ENCODE assay signal across 13 mouse cellular contexts in the genomic region with DNA sequence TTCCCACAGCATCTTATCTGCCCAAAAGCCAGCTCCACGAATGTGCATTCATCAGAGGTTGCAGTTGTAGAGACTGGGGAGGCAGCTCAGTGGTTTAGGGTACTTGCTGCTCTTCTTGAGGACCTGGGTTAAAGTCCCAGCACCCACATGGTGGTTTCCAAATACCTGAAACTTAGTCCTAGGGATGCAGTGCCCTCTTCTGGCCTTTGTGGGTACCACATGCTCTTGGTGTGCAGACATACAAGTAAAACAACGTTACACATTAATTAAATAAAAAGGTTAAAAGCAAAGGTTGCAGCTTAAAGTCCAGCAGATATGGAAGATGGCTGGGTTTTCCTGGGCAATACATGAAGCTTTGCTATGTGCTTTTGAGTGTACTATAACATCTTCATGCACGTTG. TPM values are rescaled to one million over a fixed set of nuclear protein-coding genes. Genes with fewer than 3 reads are reported as not detected.
DNase-seq lines count a peak whose midpoint lies in the region; ATAC-seq and TF ChIP-seq lines count a peak whose summit lies in the region.
"Had no signal": no experiment of that assay in that cellular context is flagged by ENCODE, and none has a peak within 500 bp of the region (broad histone marks: within the 10 kb centered on the region; RNA-seq: fewer than 3 reads in every experiment).

No protein-coding gene starts in this region.

- TF ChIP-seq CTCF in heart, adult 2 months (IDR thresholded peaks at IDR 0.05), result peak; percentile 47
- TF ChIP-seq CTCF in lung, embryonic 14.5 days (IDR thresholded peaks at IDR 0.05; ENCODE audit: low read depth), result peak; percentile 28; the same call in 1 of the 2 replicates
- TF ChIP-seq CTCF in E14TG2a.4 (conservative IDR thresholded peaks at IDR 0.05; ENCODE audit: low read length), result peak; percentile 77

- H3K27ac ChIP-seq in heart, adult 2 months, result no peak overlapping the region
- no peak overlapping the region for H3K27ac ChIP-seq in lung, embryonic 14.5 days (ENCODE audit: low read depth)

- H3K79me2 ChIP-seq in heart, adult 2 months (replicated peaks; ENCODE audit: control insufficient read depth, insufficient read depth, low read length), result no peaks in the 10 kb centered on the region

- no peak for TF ChIP-seq EP300 in heart, adult 2 months (IDR thresholded peaks at IDR 0.05; ENCODE audit: insufficient read depth, low read depth, low read length)

- no peaks in the 10 kb centered on the region; the same call in 1 of the 2 replicates for H3K36me3 ChIP-seq in heart, adult 2 months (ENCODE audit: control insufficient read depth, insufficient read depth, low read length)
- peaks cover 79% of the 10 kb centered on the region for H3K36me3 ChIP-seq in lung, embryonic 14.5 days (ENCODE audit: insufficient read depth)
- H3K36me3 ChIP-seq in E14TG2a.4 (ENCODE audit: insufficient read depth, low read length), result peaks cover 88% of the 10 kb centered on the region

- no peak for DNase-seq in heart, adult 2 months
- DNase-seq in heart, adult 18-20 months, result no peak
- DNase-seq in lung, embryonic 14.5 days, result no peak
- no peak for DNase-seq in lung, postnatal 25 days (ENCODE audit: low spot score)
- DNase-seq in naive thymus-derived CD4-positive, alpha-beta T cell, adult 2 months (ENCODE audit: low read depth), result peak; percentile 14
- no peak for DNase-seq in ovary, adult 18-20 months (ENCODE audit: low spot score)
- DNase-seq in layer of hippocampus, adult 9-11 months, result no peak
- DNase-seq: cerebellum, adult 8-10 months; left cerebral cortex, postnatal 4 days; right cerebral cortex, postnatal 4 days had no signal

- intact Hi-C loops in heart, adult 2 months (cut with DNase I), result no loop called here

- no peaks in the 10 kb centered on the region for H3K9me3 ChIP-seq in lung, embryonic 14.5 days (ENCODE audit: low read depth, low read length)
- no peaks in the 10 kb centered on the region for H3K9me3 ChIP-seq in E14TG2a.4 (ENCODE audit: low read length)

- no peaks in the 10 kb centered on the region for H3K27me3 ChIP-seq in heart, adult 2 months (ENCODE audit: control insufficient read depth, insufficient read depth, low read length)
- no peaks in the 10 kb centered on the region for H3K27me3 ChIP-seq in lung, embryonic 14.5 days (ENCODE audit: insufficient read depth, low read length)
- H3K27me3 ChIP-seq in E14TG2a.4 (ENCODE audit: insufficient read depth, low read length), result no peaks in the 10 kb centered on the region

- WGBS in heart, adult 2 months, result 93% methylated on average over 3 of the region's 3 CpGs
- WGBS in lung, embryonic 14.5 days, result 85% methylated on average over 3 of the region's 3 CpGs

- no peak overlapping the region for H3K9ac ChIP-seq in heart, adult 2 months (ENCODE audit: low read depth, low read length)
- H3K9ac ChIP-seq in lung, embryonic 14.5 days, result no peak overlapping the region

- no peak overlapping the region for H3K4me3 ChIP-seq in heart, adult 2 months
- H3K4me3 ChIP-seq in lung, embryonic 14.5 days (ENCODE audit: low read depth, low read length), result no peak overlapping the region
- H3K4me3 ChIP-seq in E14TG2a.4 (replicated peaks; ENCODE audit: low read length), result no peak overlapping the region
- H3K4me3 ChIP-seq: erythroblast, embryonic 14.5 days; myocyte had no signal

- no peak overlapping the region for H3K4me2 ChIP-seq in lung, embryonic 14.5 days

- no peak for ATAC-seq in lung, embryonic 14.5 days (ENCODE audit: insufficient read depth)

- H3K4me1 ChIP-seq in heart, adult 2 months (ENCODE audit: control insufficient read depth, insufficient read depth, low read length), result no peaks in the 10 kb centered on the region
- no peaks in the 10 kb centered on the region for H3K4me1 ChIP-seq in lung, embryonic 14.5 days (ENCODE audit: insufficient read depth)
- H3K4me1 ChIP-seq in E14TG2a.4 (replicated peaks; ENCODE audit: low read depth, low read length), result no peaks in the 10 kb centered on the region

- no peak for TF ChIP-seq POLR2A in heart, adult 2 months (IDR thresholded peaks at IDR 0.05; ENCODE audit: insufficient read depth, low read depth, low read length)

RNA-seq across cellular contexts. Expression of gene Gcfc2, which starts 9.8 kb away (rescaled TPM):
- total RNA-seq in heart, adult 2 months (2021), result 1 to 10 TPM; 3.2 to 3.8 TPM
- 1.1 and 2.9 TPM in 2 replicates for polyA plus RNA-seq in heart, adult 2 months (2012; rRNA removed)
- total RNA-seq in heart, adult 18-20 months (2021), result 1 to 10 TPM; 2.8 to 3.0 TPM
- 13.3 and 13.7 TPM in 2 replicates for polyA plus RNA-seq in lung, embryonic 14.5 days (2014; fragmentation: Nextera tagmentation; extraction: Ambion mirVana)

RNA-seq across cellular contexts. Expression of gene Mrpl19, which starts 32.5 kb away (rescaled TPM):
- total RNA-seq in heart, adult 2 months (2021), result 10 to 100 TPM; 33.7 to 40.4 TPM
- polyA plus RNA-seq in heart, adult 2 months (2012; rRNA removed), result 5.6 and 11.8 TPM in 2 replicates
- 10 to 100 TPM; 38.7 to 50.0 TPM for total RNA-seq in heart, adult 18-20 months (2021)
- polyA plus RNA-seq in lung, embryonic 14.5 days (2014; fragmentation: Nextera tagmentation; extraction: Ambion mirVana), result 40.8 and 48.1 TPM in 2 replicates
